In genomic region chr2:126002291-126002690, GRCm38 (mm10) we compare ENCODE assay signal across 22 mouse cellular contexts. TPM values are rescaled to one million over a fixed set of nuclear protein-coding genes. Genes with fewer than 3 reads are reported as not detected.
DNase-seq lines count a peak whose midpoint lies in the region; ATAC-seq and TF ChIP-seq lines count a peak whose summit lies in the region.
"Had no signal": no experiment of that assay in that cellular context is flagged by ENCODE, and none has a peak within 500 bp of the region (broad histone marks: within the 10 kb centered on the region; RNA-seq: fewer than 3 reads in every experiment).

No protein-coding gene starts in this region.

- 67% methylated on average over 5 of the region's 5 CpGs for WGBS in kidney, embryonic 15.5 days
- WGBS in kidney, adult 2 months, result 49% methylated on average over 5 of the region's 5 CpGs

- no peak for TF ChIP-seq CTCF in kidney, adult 2 months (conservative IDR thresholded peaks at IDR 0.05; ENCODE audit: insufficient read depth, insufficient read length, low read depth, low read length)

- H3K9ac ChIP-seq in kidney, embryonic 15.5 days, result no peak overlapping the region

- no peak for ATAC-seq in kidney, embryonic 15.5 days (replicated peaks; ENCODE audit: low FRiP score)
- ATAC-seq: activated CD4-positive, CD25-positive, alpha-beta regulatory T cell, adult 4 months; CD4-positive, CD25-positive, alpha-beta regulatory T cell, adult 4 months; Patski had no signal

- no peaks in the 10 kb centered on the region for H3K4me1 ChIP-seq in kidney, embryonic 15.5 days
- H3K4me1 ChIP-seq in kidney, adult 2 months (ENCODE audit: control insufficient read depth, insufficient read depth, low read length), result peaks cover 4% of the 10 kb centered on the region; the same call in 1 of the 2 replicates

- H3K4me2 ChIP-seq in kidney, embryonic 15.5 days, result no peak overlapping the region

- DNase-seq in kidney, adult 11 months, result peak; percentile 3
- DNase-seq in kidney, adult 2 months, result peak; percentile 69
- DNase-seq in kidney, postnatal 4 days, result no peak
- DNase-seq in kidney, adult 8-10 months, result peak; percentile 10 to 34
- DNase-seq in kidney, postnatal 14 days, result no peak
- DNase-seq in kidney, adult 9 months, result peak; percentile 66
- no peak for DNase-seq in kidney, postnatal 10 days
- DNase-seq: adrenal gland, adult 2 months; adrenal gland, adult 8-10 months; adrenal gland, postnatal 10 days; adrenal gland, postnatal 14 days; adrenal gland, postnatal 25 days; adrenal gland, postnatal 36 days; B cell, adult 2 months; cerebellum, adult 11 months; cerebellum, adult 11-12 months had no signal

- no peak overlapping the region for H3K27ac ChIP-seq in kidney, embryonic 15.5 days
- no peak overlapping the region for H3K27ac ChIP-seq in kidney, adult 2 months (ENCODE audit: insufficient read depth, low read depth, low read length)

- no peaks in the 10 kb centered on the region for H3K9me3 ChIP-seq in kidney, embryonic 15.5 days (replicated peaks)
- H3K9me3 ChIP-seq: G1E had no signal

- H3K36me3 ChIP-seq in kidney, embryonic 15.5 days, result no peaks in the 10 kb centered on the region
- no peaks in the 10 kb centered on the region for H3K36me3 ChIP-seq in kidney, adult 2 months (ENCODE audit: control insufficient read depth, insufficient read depth, low read length)
- H3K36me3 ChIP-seq: G1E had no signal

- no peak for TF ChIP-seq POLR2A in kidney, adult 2 months (IDR thresholded peaks at IDR 0.05; ENCODE audit: low read depth, low read length)

- no peaks in the 10 kb centered on the region for H3K27me3 ChIP-seq in kidney, embryonic 15.5 days
- no peaks in the 10 kb centered on the region for H3K27me3 ChIP-seq in kidney, adult 2 months (replicated peaks; ENCODE audit: control insufficient read depth, insufficient read depth, low read length)
- H3K27me3 ChIP-seq: CH12.LX, Patski had no signal

- H3K4me3 ChIP-seq in kidney, embryonic 15.5 days (replicated peaks), result no peak overlapping the region
- H3K4me3 ChIP-seq in kidney, adult 2 months (ENCODE audit: insufficient read depth, low read depth, low read length), result no peak overlapping the region

RNA-seq across cellular contexts. Expression of gene Fgf7, which starts 32.2 kb away (rescaled TPM):
- polyA plus RNA-seq in kidney, embryonic 15.5 days (2015; fragmentation: Nextera tagmentation; extraction: Ambion mirVana), result 1.9 TPM in 2 replicates
- 0.37 and 0.47 TPM in 2 replicates for polyA plus RNA-seq in kidney, adult 2 months (2012; rRNA removed)
- polyA plus RNA-seq: CD4-positive, CD25-positive, alpha-beta regulatory T cell, adult 4 months; G1E had no signal

Comparison
In these comparisons a context has a peak if more than half of its experiments do, and no peak if none do; other contexts are left out.
1. DNase-seq: peak in kidney, adult 11 months (single experiment), kidney, adult 2 months (single experiment), kidney, adult 8-10 months (2 of 2) and kidney, adult 9 months (single experiment); none in kidney, postnatal 4 days (0 of 2), kidney, postnatal 14 days (single experiment) and kidney, postnatal 10 days (single experiment).